Comparison of ENCODE assay signal across 8 mouse cellular contexts in the genomic region with DNA sequence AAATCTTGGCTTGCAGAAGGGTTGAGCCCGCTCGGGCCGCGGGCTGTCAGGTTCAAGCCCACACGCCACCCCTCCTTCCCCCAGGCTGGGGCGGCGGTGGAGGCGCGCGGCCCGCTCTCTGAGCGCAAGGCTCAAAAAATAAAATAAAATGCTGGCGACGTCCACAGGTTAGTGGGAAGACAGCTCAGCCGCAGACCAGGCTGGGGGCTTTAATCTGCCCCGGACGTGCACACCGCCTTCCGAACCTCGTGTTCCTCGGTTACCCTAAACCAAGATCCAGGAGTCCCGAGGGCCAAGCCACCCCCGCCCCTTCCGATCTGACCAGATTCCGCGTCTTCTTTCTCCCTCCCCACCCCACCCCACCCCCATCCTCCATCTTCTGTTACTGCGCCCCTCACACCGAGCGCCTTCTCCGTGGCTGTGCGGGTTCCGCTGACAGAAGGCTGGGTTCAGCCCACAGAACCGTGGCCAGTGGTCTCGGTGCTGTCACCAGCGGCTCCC. TPM values are rescaled to one million over a fixed set of nuclear protein-coding genes. Genes with fewer than 3 reads are reported as not detected.
DNase-seq lines count a peak whose midpoint lies in the region; ATAC-seq and TF ChIP-seq lines count a peak whose summit lies in the region.

No protein-coding gene starts in this region.

- peak overlapping the region; percentile 51 for H3K4me3 ChIP-seq in bone marrow, adult 2 months (replicated peaks; ENCODE audit: control insufficient read depth, low read depth, low read length)
- peak overlapping the region; percentile 84 for H3K4me3 ChIP-seq in forebrain, postnatal 0 days (ENCODE audit: low read depth, low read length)
- peak overlapping the region; percentile 91 for H3K4me3 ChIP-seq in layer of hippocampus, adult 2 months
- H3K4me3 ChIP-seq in megakaryocyte, embryonic 14.5 days (replicated peaks) = peak overlapping the region; percentile 91

- DNase-seq in layer of hippocampus, adult 11-12 months (ENCODE audit: low spot score) = peak; percentile 39
- no peak for DNase-seq in layer of hippocampus, adult 9-10 months (ENCODE audit: low spot score)
- peak; percentile 68 for DNase-seq in forebrain, postnatal 0 days
- DNase-seq in layer of hippocampus, adult 2 months (ENCODE audit: low spot score in 2 of 2) = peak in 1 of 2 experiments; percentile 37
- peak; percentile 56 for DNase-seq in right cerebral cortex, postnatal 4 days
- no peak for DNase-seq in adrenal gland, adult 18-20 months (ENCODE audit: low spot score in 2 of 2)

- H3K27ac ChIP-seq in bone marrow, adult 2 months (ENCODE audit: control insufficient read depth, insufficient read depth, low read depth, low read length, poor library complexity) = no peak overlapping the region
- H3K27ac ChIP-seq in forebrain, postnatal 0 days (ENCODE audit: low read depth, low read length) = peak overlapping the region; percentile 100
- peak overlapping the region; percentile 99 for H3K27ac ChIP-seq in layer of hippocampus, adult 2 months

- TF ChIP-seq POLR2A in bone marrow, adult 2 months (IDR thresholded peaks at IDR 0.05; ENCODE audit: borderline replicate concordance, control insufficient read depth, low read depth, low read length) = no peak

- H3K9me3 ChIP-seq in forebrain, postnatal 0 days (ENCODE audit: low read length) = no peaks in the 10 kb centered on the region
- no peaks in the 10 kb centered on the region for H3K9me3 ChIP-seq in megakaryocyte, embryonic 14.5 days

- H3K4me2 ChIP-seq in forebrain, postnatal 0 days (ENCODE audit: low read depth) = peak overlapping the region; percentile 64

- under 1% methylated on average over 35 of the region's 35 CpGs for WGBS in bone marrow, adult 2 months
- under 1% methylated on average over 35 of the region's 35 CpGs for WGBS in forebrain, postnatal 0 days

- H3K9ac ChIP-seq in forebrain, postnatal 0 days = peak overlapping the region; percentile 100

- no peak for TF ChIP-seq CTCF in bone marrow, adult 2 months (IDR thresholded peaks at IDR 0.05; ENCODE audit: control insufficient read depth, insufficient read depth, low read length)
- no peak for TF ChIP-seq CTCF in forebrain, postnatal 0 days (IDR thresholded peaks at IDR 0.05; ENCODE audit: low read depth)
- no peak for TF ChIP-seq CTCF in layer of hippocampus, adult 2 months (conservative IDR thresholded peaks at IDR 0.05)

- no peaks in the 10 kb centered on the region for H3K4me1 ChIP-seq in bone marrow, adult 2 months (ENCODE audit: control insufficient read depth, insufficient read depth, low read length)
- peaks cover 15% of the 10 kb centered on the region for H3K4me1 ChIP-seq in forebrain, postnatal 0 days (ENCODE audit: insufficient read depth)
- peaks cover 30% of the 10 kb centered on the region for H3K4me1 ChIP-seq in megakaryocyte, embryonic 14.5 days

- no peaks in the 10 kb centered on the region for H3K27me3 ChIP-seq in forebrain, postnatal 0 days (ENCODE audit: insufficient read depth, low read length)
- H3K27me3 ChIP-seq in megakaryocyte, embryonic 14.5 days (replicated peaks) = peaks cover 37% of the 10 kb centered on the region

- ATAC-seq in forebrain, postnatal 0 days = peak; percentile 34

- no peaks in the 10 kb centered on the region for H3K36me3 ChIP-seq in forebrain, postnatal 0 days (ENCODE audit: insufficient read depth)
- H3K36me3 ChIP-seq in megakaryocyte, embryonic 14.5 days (replicated peaks; ENCODE audit: low read length) = no peaks in the 10 kb centered on the region

RNA-seq across cellular contexts. Expression of a gene that starts 0.8 kb away (rescaled TPM):
- polyA plus RNA-seq in bone marrow, adult 2 months (2011; ENCODE audit: insufficient read depth, insufficient read length, low replicate concordance, missing spikeins) = 4.5 and 6.5 TPM in 2 replicates
- 1,159 and 1,218 TPM in 2 replicates for total RNA-seq in forebrain, postnatal 0 days (2014; rRNA removed)
- polyA plus RNA-seq in forebrain, postnatal 0 days (2015; fragmentation: Nextera tagmentation; extraction: Ambion mirVana) = 485 and 513 TPM in 2 replicates
- 100 to 1,000 TPM; 576 to 634 TPM for total RNA-seq in layer of hippocampus, adult 2 months (2021)
- 25.1 and 45.9 TPM in 2 replicates for polyA plus RNA-seq in megakaryocyte, embryonic 14.5 days (2012; ENCODE audit: insufficient read depth, low replicate concordance)
- total RNA-seq in adrenal gland, adult 18-20 months (2021) = 1 to 10 TPM; 4.5 to 5.9 TPM

Comparison
In these comparisons a context has a peak if more than half of its experiments do, and no peak if none do; other contexts are left out.
1. DNase-seq: peak in layer of hippocampus, adult 11-12 months (single experiment), forebrain, postnatal 0 days (single experiment) and right cerebral cortex, postnatal 4 days (single experiment); none in layer of hippocampus, adult 9-10 months (single experiment) and adrenal gland, adult 18-20 months (0 of 2).
2. RNA of a gene that starts 0.8 kb away (total RNA-seq): 1,159 to 1,218 TPM in forebrain, postnatal 0 days and 576 to 634 TPM in layer of hippocampus, adult 2 months; 4.5 to 5.9 TPM in adrenal gland, adult 18-20 months; every median in the first group is over 10 times any median in the second.
3. Peak in every context shown above with its lines, with median percentiles within 50 percentile points of each other: H3K4me3 ChIP-seq.